Mouse (Mus musculus) embryonic facial prominence, embryonic 14.5 days (tissue): Measurements from ENCODE around the gene Gm39566. TPM values are rescaled to one million over a fixed set of nuclear protein-coding genes. Genes with fewer than 3 reads are reported as not detected.

Experiments
- ATAC-seq: fragments of 200-750 bp; cut with Nextera tagmentation; 2 replicates; pipeline ENCODE4 v1.8.0; 2017; ENCODE audit warnings: low read depth, moderate number of reproducible peaks, moderate TSS enrichment
- DNase-seq: peaks from one replicate; pipeline ENCODE4 v3.0.0-alpha.2; 2015; ENCODE audit warnings: low spot score
- H3K27ac ChIP-seq: fragments of 300-500 bp; sonication (generic); replicated peaks from 2 replicates; pipeline ENCODE4 v1.5.1; 2014; ENCODE audit warnings: low read depth, mild to moderate bottlenecking, low read length, moderate library complexity
- H3K27me3 ChIP-seq: fragments of 300-500 bp; sonication (generic); replicated peaks from 2 replicates; pipeline ENCODE4 v1.6.1; 2014; ENCODE audit warnings: low read length; ENCODE audit not compliant: control insufficient read depth, insufficient read depth
- H3K36me3 ChIP-seq: fragments of 300-500 bp; sonication (generic); 2 replicates; pipeline ENCODE4 v1.6.1; 2014; ENCODE audit warnings: low read length, mixed read lengths; ENCODE audit not compliant: control insufficient read depth, insufficient read depth
- H3K4me1 ChIP-seq: fragments of 300-500 bp; sonication (generic); 2 replicates; pipeline ENCODE4 v1.6.1; 2014; ENCODE audit warnings: antibody characterized with exemption, low read length; ENCODE audit not compliant: control insufficient read depth, insufficient read depth
- H3K4me2 ChIP-seq: fragments of 300-500 bp; sonication (generic); 2 replicates; pipeline ENCODE4 v1.6.1; 2014; ENCODE audit warnings: low read depth, mild to moderate bottlenecking, low read length, moderate library complexity, mixed read lengths
- H3K4me3 ChIP-seq: fragments of 300-500 bp; sonication (generic); 2 replicates; pipeline ENCODE4 v1.5.1; 2014; ENCODE audit warnings: low read depth, mild to moderate bottlenecking, low read length
- H3K9ac ChIP-seq: fragments of 300-500 bp; sonication (generic); 2 replicates; pipeline ENCODE4 v1.6.1; 2014; ENCODE audit warnings: low read depth, mild to moderate bottlenecking, low read length, moderate library complexity, mixed read lengths
- H3K9me3 ChIP-seq: fragments of 300-500 bp; sonication (generic); 2 replicates; pipeline ENCODE4 v1.6.1; 2016; ENCODE audit warnings: low read length; ENCODE audit not compliant: control insufficient read depth
- WGBS: fragments of 180-500 bp; shearing (Covaris S2); extraction: QIAGEN DNeasy Blood & Tissue Kit; methylation state at CpG from one replicate; pipeline ENCODE4 v1.1.7; 2014; 5-methylcytosine and 5-hydroxymethylcytosine counted together
- polyA plus RNA-seq: library from polyadenylated mRNA; unstranded; fragments of >200 nt; fragmentation: Nextera tagmentation; extraction: Ambion mirVana; gene quantifications from 2 replicates; pipeline ENCODE4 v1.2.1, GENCODE M21; 2014

Gene Gm39566
- polyA plus RNA-seq, 1 experiment from 2014 or later: not detected

GRCm38 (mm10) chr11:69849884-69850283, 34.8 kb upstream of the Gm39566 start:
- 87% methylated on average over 15 of the region's 15 CpGs for WGBS
- Histone ChIP-seq H3K9me3 (no peaks in the 10 kb centered on the region), H3K27ac (no peak overlapping the region), H3K4me3 (no peak overlapping the region), H3K4me1 (peaks cover 25% of the 10 kb centered on the region), H3K36me3 (peaks cover 51% of the 10 kb centered on the region), H3K9ac (no peak overlapping the region), H3K4me2 (no peak overlapping the region), H3K27me3 (no peaks in the 10 kb centered on the region)
- no peak for DNase-seq
- ATAC-seq: no peak

GRCm38 (mm10) chr11:69849128-69849527, 34.0 kb upstream of the Gm39566 start:
- 85% methylated on average over 9 of the region's 9 CpGs for WGBS
- Histone ChIP-seq H3K36me3 (peaks cover 51% of the 10 kb centered on the region), H3K4me3 (no peak overlapping the region), H3K4me1 (peaks cover 25% of the 10 kb centered on the region), H3K4me2 (no peak overlapping the region), H3K9ac (no peak overlapping the region), H3K27ac (no peak overlapping the region; the same call in 1 of the 2 replicates), H3K9me3 (no peaks in the 10 kb centered on the region), H3K27me3 (no peaks in the 10 kb centered on the region)
- ATAC-seq (no peak), DNase-seq (no peak)

GRCm38 (mm10) chr11:69848021-69848420, 32.9 kb upstream of the Gm39566 start:
- Histone ChIP-seq H3K9ac (0 out of 2 replicates have a peak overlapping the region, but pooled peaks have one; percentile 92), H3K4me1 (peaks cover 25% of the 10 kb centered on the region), H3K4me3 (peak overlapping the region; percentile 90), H3K36me3 (peaks cover 51% of the 10 kb centered on the region), H3K27me3 (no peaks in the 10 kb centered on the region), H3K27ac (no peak overlapping the region), H3K9me3 (no peaks in the 10 kb centered on the region), H3K4me2 (peak overlapping the region; percentile 95)
- no peak for ATAC-seq
- no peak for DNase-seq
- 94% methylated on average over 6 of the region's 6 CpGs for WGBS

- peaks cover 44% of the 10 kb centered on the region for H3K36me3 ChIP-seq
- no peaks in the 10 kb centered on the region for H3K27me3 ChIP-seq
- no peaks in the 10 kb centered on the region for H3K9me3 ChIP-seq
- peak overlapping the region; percentile 92 for H3K9ac ChIP-seq
- H3K4me2 ChIP-seq: peak overlapping the region; percentile 95
- peaks cover 25% of the 10 kb centered on the region for H3K4me1 ChIP-seq
- peak overlapping the region; percentile 95 for H3K27ac ChIP-seq
- ATAC-seq (peak; percentile 49), DNase-seq (peak; percentile 45)
- H3K4me3 ChIP-seq: peak overlapping the region; percentile 90
- WGBS: 9% methylated on average over 33 of the region's 37 CpGs
Observed at GRCm38 (mm10) chr11:69846738-69847688, 31.9 kb upstream of the Gm39566 start.

GRCm38 (mm10) chr11:69846198-69846680, 31.1 kb upstream of the Gm39566 start, which contains the start of gene Plscr3:
Plscr3 (plus strand) TSS chr11:69846376.
- peak; percentile 92 for ATAC-seq
- Histone ChIP-seq H3K36me3 (peaks cover 36% of the 10 kb centered on the region), H3K27me3 (no peaks in the 10 kb centered on the region), H3K9me3 (no peaks in the 10 kb centered on the region), H3K9ac (peak within 1 kb of the TSS; percentile 92), H3K4me3 (peak within 1 kb of the TSS; percentile 90), H3K4me2 (peak within 1 kb of the TSS; percentile 95), H3K4me1 (peaks cover 25% of the 10 kb centered on the region), H3K27ac (peak within 1 kb of the TSS; percentile 95)
- peak; percentile 96 for DNase-seq
- 0% methylated on average over 19 of the region's 38 CpGs for WGBS

GRCm38 (mm10) chr11:69838714-69839104, 23.6 kb upstream of the Gm39566 start:
- no peaks in the 10 kb centered on the region for H3K27me3 ChIP-seq
- peak overlapping the region; percentile 95 for H3K4me2 ChIP-seq
- peak overlapping the region; percentile 90 for H3K27ac ChIP-seq
- peaks cover 26% of the 10 kb centered on the region for H3K4me1 ChIP-seq
- H3K9me3 ChIP-seq: no peaks in the 10 kb centered on the region
- ATAC-seq (peak; percentile 2; the same call in 1 of the 2 replicates), DNase-seq (no peak)
- peak overlapping the region; percentile 79 for H3K9ac ChIP-seq
- WGBS: 2% methylated on average over 7 of the region's 7 CpGs
- peaks cover 3% of the 10 kb centered on the region for H3K36me3 ChIP-seq
- H3K4me3 ChIP-seq: peak overlapping the region; percentile 73

- Histone ChIP-seq H3K36me3 (peaks cover 9% of the 10 kb centered on the region), H3K9me3 (no peaks in the 10 kb centered on the region), H3K27me3 (no peaks in the 10 kb centered on the region), H3K9ac (peak within 1 kb of the TSS; percentile 81), H3K27ac (peak within 1 kb of the TSS; percentile 92), H3K4me1 (peaks cover 28% of the 10 kb centered on the region), H3K4me3 (peak within 1 kb of the TSS; percentile 73), H3K4me2 (peak within 1 kb of the TSS; percentile 95)
- ATAC-seq (peak; percentile 92), DNase-seq (peak; percentile 99)
- WGBS: under 1% methylated on average over 28 of the region's 34 CpGs
Observed at GRCm38 (mm10) chr11:69837952-69838713, 23.0 kb upstream of the Gm39566 start, which contains the start of gene Tmem256. Tmem256 (plus strand) TSS chr11:69838514.

GRCm38 (mm10) chr11:69837604-69837951, 22.5 kb upstream of the Gm39566 start, which contains the start of gene Nlgn2:
Nlgn2 (minus strand) TSS chr11:69837784.
- H3K4me2 ChIP-seq: peak within 1 kb of the TSS; percentile 95
- H3K36me3 ChIP-seq: peaks cover 14% of the 10 kb centered on the region
- peak within 1 kb of the TSS; percentile 73 for H3K4me3 ChIP-seq
- H3K9ac ChIP-seq: peak within 1 kb of the TSS; percentile 81
- H3K4me1 ChIP-seq: peaks cover 28% of the 10 kb centered on the region
- H3K27ac ChIP-seq: peak within 1 kb of the TSS; percentile 92
- no peaks in the 10 kb centered on the region for H3K9me3 ChIP-seq
- WGBS: 0% methylated on average over 7 of the region's 32 CpGs
- no peaks in the 10 kb centered on the region for H3K27me3 ChIP-seq
- DNase-seq (no peak), ATAC-seq (peak; percentile 75)
